Mouse (Mus musculus): ENCODE measurements at regions not wholly inside any gene's neighbourhood (a gene's known extent, or its start where the extent isn't known, plus 50 kb on each side); places are given as distances from the start of the nearest gene placed in this dataset.

DNA sequence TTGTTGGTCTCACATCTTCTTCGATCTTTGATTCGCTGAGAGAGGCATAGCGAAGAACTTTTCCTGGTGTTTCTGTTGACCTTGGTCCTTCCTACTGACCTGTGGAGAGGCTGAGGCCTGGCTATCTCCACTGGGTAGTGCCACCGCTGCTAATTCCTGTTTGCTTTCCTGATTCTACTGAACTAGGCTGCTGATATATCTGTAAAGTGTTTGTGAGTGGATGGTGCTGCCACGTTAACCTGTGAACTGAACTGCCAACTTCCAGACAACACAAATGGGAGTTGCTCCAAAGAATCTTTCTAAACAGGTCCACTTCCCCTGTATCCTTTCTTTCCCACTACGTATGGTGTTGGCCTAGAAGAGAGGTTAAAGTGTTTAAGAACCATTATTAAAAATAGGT, 78.0 kb upstream of the Akt3 start:
- DNase-seq (ENCODE audit: low spot score) = no peak

DNA sequence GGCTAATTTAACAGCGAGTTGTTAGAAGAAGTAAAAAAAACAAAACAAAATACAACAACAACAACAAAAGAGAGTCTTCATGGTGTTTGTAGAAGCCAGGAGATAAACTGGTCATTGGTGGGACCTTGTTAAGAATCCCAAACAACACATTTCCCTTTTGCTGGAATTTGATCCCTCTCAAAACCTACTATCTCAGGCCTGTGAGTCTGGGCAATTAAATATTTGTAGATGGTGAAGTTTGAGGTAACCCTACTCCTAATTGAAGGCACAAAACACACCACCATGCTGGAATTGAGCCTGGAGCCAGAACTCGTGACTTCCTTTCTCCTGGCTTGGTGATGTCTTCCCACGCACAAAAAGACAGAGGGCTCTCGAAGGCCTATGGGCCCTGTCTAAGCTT, 65.4 kb upstream of the Akt3 start:
- no peak for DNase-seq (ENCODE audit: low spot score)

DNA sequence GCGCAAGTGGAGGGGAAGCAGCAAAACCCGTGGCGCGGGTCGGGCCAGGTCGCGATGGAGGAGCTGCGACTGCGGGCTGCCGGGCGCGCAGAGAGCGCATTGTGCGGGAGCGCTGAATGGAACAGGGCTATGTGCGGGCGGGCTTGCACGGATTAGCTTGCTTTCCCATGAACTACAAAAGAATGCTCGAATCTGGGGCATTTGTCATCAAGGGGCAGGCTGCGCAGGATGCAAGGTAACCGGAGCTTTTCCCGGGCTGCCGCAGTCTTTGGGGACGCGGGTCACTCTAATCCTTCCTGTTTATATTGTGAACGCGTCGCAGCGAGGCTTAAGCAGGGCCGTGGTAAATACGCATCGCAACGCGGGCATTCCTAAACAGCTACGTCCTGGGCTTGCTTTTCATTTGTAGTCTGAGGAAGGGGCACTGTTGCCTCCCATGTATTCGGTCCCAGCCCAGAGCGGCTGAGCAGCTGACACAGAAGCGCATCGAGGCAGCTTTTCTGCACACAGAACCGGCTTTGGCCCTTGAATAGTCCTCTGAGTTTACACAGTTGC, 64.8 kb upstream of the Akt3 start:
- no peak for DNase-seq (ENCODE audit: low spot score)

DNA sequence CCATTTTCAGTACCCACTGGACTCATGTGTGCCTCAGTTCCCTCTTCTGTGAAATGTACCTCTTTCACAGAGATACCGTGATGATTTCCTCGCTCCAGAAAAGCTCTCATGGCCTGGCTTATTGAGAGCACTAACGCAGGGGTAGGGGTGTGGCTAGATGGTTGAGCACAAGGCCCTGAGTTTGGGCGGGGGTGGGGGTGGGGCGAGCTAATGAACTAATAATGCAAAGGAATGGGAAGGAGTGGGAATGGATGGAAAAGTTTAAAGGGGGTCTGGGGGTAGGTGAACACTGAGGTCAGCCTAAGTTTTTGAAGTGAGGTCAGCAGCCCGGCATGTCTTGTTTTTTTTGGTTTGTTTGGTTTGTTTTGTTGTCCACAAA, 64.3 kb upstream of the Akt3 start:
- DNase-seq (ENCODE audit: low spot score) = no peak

DNA sequence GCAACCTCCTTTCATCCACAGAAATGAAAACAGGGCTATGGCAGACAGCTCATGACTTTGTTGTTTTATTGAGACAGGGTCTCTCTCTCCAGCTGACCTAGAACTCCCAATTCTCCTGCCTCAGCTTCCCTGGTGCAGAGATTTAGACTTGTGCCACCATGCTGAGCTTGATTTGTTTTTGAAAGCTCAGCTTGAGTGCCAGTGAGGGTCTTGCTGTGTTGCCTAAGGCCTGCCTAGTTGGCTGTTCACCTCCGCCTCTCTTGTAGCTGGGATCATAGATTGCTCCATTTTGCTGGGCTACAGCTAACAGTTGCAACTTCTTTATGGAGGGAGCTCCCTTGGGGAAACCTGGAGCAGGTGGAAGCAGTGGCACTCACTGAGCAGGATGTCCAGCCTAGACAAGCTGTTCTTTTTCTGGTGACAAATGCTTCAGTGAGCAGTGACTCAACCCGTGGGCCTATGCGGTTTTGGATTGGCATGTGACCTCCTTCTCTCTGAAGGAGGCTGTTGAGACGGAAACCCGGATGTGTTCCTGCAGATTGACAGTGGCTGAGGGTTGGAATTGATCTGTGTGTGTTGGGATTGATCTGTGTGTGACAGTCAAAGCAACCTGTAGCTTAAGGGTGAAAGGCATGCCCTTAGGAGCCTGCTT, 63.8 kb upstream of the Akt3 start:
- no peak for DNase-seq (ENCODE audit: low spot score)

DNA sequence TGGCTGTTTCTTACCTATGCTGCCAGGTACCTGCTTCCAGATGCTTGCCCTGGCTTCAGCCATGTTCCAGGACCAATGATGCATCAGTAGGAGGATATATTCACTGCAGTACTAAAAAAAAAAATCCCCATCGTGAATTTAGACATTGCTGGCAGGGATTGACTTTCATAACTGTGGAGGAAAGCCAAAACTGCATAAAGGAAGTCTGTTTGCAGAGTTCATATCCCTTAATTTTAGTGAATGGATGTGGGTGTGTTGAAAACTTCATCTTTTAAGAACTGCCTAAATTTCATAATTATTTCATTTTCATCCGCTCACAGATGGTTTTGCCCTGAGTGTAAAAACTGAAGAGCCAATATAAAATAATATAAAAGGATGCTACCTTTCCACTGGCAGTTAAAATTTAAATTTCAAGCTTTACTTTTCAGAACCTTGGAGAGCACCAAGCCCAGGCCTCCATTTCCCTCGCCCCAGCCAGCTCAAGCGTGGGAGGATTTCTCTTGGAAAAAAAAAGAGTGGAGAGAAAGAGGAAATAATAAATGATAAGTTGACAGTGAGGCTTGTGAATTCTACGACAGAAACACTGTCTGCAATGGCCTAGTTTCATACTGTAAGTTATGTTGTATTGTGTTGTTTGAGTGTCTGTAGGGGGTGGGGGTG, 50.3 kb upstream of the Akt3 start:
- no peak for DNase-seq (ENCODE audit: low spot score)
